Mouse (Mus musculus) heart, adult 18-20 months (tissue): ENCODE data around the gene Itga4. TPM values are rescaled to one million over a fixed set of nuclear protein-coding genes. Genes with fewer than 3 reads are reported as not detected.
A peak's percentile ranks its signal among the peaks of the same experiment; 100 is the strongest.

ENCODE experiments used
- DNase-seq, 2 experiments: peaks; one replicate each; pipeline ENCODE4 v3.0.0; 2021 to 2022; ENCODE audit warnings: mixed read lengths in 1 of 2
- long read RNA-seq, 2 experiments: library from polyadenylated mRNA; stranded (forward); transcript quantifications; one replicate each; pipeline ENCODE4 v2.0.0; 2021
- total RNA-seq, 2 experiments: library from RNA; stranded (reverse); gene quantifications; 2 replicates each; pipeline ENCODE4 v1.2.3; 2021

Gene Itga4
- total RNA-seq: 1 to 10 TPM; 1.7 to 4.5 TPM
- long read RNA-seq, experiment 1: 0 reads
- long read RNA-seq, experiment 2: 0 reads

DNA sequence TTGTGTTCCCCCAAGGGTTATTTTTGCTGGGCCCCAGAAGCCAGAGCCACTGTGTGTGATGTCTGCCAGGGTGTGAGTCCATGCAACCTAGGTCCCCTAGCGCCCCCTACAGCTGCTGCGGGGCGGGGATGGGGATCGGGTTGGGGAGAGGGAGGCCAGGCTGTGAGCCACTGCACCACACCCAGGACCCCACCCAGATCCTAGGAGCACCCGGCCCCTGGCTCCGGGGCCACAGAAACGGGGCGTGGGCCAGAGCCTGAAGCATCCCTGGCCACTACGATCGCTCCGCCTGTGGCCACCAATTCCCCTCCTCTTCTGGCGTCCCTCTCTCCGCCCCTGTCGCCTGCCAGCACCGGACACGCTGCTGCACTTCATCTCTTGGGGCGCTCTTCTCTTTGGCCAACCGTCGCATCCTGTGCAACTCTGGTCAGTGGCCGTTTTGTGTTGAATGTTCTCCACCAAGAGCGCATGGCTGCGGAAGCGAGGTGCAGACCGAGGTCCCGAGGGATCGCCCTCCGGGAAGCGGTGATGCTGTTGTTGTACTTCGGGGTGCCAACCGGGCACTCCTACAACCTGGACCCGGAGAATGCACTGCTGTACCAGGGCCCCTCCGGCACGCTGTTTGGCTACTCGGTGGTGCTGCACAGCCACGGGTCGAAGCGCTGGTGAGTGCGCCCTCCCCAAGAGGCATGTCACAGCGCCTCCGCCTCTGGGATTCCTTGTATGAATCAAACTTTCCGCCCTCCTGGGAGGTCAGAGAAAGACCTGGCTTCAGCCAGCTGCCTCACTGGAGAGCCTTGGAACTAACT lies at the start of gene Itga4:
Gene Itga4, plus strand, starts transcription at position 235 of the 809 bp plus-strand sequence.
- peak; percentile 52 to 75 for DNase-seq

DNA sequence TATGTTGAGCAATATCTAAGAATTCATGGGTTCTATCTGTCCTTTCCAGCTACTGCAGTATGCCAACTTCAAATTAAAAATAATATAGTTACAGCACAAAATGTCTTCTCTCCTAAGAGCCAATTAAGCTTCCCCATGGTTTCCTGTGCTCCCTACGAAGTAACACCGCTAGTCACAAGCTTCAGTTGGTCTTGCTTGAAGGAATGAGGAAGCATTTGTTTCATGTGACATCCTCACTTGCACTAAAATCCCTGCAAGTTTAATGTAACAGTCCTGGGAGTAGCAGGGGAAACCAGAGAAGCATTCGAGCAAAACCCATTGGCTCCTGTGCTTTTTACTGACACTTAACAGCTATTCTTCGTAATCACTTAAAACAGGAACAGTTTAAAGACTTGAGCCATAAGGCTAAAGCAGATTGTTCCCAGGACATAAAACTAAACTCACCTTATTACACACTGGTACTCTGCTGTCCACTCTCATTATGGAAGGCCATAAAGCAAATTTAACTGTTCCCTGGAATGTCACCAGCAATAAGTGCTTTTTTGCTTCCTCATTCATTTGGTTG lies 49.0 kb upstream of the Itga4 start:
- no peak for DNase-seq

GRCm38 (mm10) chr2:79214982-79215381 lies 40.2 kb upstream of the Itga4 start:
- DNase-seq: no peak

GRCm38 (mm10) chr2:79215479-79215878 lies 39.7 kb upstream of the Itga4 start:
- no peak for DNase-seq

- DNase-seq: no peak
Observed at GRCm38 (mm10) chr2:79224714-79225426, 30.4 kb upstream of the Itga4 start.

- DNase-seq: peak; percentile 6 to 17
Observed at GRCm38 (mm10) chr2:79227805-79228241, 27.4 kb upstream of the Itga4 start.

- no peak for DNase-seq
Observed at GRCm38 (mm10) chr2:79231056-79231949, 23.9 kb upstream of the Itga4 start.

DNA sequence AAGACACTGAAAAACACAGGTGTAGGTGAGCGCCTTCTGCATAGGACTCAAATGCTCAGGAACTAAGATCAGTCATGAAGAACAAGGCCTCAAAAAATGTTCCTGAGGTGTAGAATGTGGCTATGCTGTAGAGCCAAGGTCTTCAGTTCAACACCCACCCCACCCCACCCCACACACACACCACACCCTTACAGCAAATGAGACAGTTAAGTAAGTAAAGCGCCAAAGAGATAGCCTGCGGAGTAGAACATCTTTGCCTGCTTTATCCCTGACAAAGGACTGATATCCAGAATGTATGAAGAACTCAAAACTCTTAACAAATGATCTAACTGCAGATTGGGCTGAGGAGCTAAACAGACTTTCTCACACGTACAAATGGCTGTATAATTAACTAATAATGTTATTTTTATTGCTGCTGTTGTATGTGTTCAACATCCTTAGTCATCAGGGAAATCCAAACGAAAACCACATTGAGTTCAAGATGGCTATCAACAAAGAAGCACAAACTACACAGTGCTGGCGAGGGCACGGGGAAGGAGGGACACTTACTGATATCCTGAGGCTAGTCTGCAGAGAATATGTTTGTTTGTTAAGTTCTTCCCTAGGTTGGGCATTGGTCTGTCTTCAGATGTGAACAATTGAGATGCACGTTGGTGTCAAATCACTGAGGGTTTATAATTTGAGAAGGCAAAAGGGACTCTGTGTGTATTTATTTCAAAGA lies 19.3 kb upstream of the Itga4 start:
- DNase-seq: no peak

DNA sequence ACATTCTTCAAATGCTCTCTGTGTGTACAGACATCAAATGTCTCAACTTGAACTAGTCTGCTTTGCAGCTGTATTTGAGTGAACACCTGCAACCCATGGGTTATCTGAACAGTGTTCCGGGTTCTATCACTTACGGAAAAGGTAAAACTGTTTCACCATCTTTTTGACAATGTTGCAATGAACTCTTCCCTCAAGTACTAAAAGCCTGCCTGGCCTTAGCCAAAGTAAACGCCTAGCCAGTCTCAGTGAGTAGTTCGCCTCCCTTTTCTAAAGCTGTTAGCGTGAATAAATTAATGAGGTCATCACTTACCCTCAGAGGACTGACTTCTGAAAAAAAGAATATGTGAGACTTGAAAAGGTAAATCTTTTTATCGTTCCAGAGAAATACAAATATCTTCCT lies 18.0 kb upstream of the Itga4 start:
- no peak for DNase-seq

- no peak for DNase-seq
Observed at GRCm38 (mm10) chr2:79244276-79244675, 10.9 kb upstream of the Itga4 start.

DNA sequence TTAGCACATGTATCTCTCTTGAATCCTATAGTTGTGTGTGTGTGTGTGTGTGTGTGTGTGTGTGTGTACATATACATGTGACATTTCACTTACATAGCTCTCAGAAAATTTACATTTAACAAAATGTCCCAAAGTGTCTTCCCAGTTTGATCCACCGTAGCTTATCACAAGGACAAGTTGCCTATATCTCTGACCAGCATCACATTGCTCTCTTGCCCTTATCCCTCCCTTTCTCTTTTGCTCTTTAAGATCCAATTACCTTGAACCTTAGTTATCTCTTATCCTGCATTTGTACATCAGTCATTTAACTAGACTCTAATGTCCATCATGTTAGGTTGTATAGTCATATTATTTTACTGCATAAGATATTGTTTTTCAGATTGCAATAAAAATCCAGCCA lies 10.5 kb upstream of the Itga4 start:
- no peak for DNase-seq

DNA sequence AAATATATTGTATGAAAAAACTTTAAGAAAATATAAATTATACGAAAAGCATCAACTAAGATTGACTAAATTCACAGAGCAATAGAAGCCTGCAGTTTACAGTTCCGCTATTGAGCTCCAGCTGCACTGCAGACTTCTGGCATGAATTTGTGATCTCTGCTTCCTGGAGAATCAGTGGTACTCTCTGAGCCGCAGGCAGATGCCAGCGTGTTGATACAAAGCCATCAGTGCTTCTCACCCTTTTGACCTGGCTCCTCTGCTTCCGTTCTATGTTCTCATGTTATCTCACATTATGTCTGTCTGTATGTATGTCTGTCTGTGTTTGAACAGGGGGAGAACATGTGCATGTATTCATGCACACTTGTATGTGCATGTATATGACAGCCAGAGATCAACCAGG lies 6.9 kb upstream of the Itga4 start:
- no peak for DNase-seq

DNA sequence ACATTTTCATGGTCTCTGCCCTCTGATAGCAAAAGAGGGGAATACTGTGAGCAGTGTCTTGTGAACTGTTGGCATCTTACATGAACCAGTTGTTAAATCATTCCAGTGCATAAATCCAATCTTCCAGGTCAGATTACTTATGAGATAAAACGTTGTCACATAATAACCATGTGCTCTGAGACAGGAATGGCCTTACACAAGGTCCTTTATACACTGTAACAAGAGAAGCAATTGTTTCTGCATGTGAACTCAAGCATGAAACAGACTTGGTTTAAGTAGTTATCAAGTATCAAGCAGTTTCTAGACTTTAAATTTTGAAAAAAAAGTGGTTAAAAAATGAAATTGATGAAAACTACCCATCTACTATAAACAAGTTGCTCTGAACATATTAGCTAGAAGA lies 4.7 kb upstream of the Itga4 start:
- DNase-seq: no peak

GRCm38 (mm10) chr2:79253754-79254197 lies 1.4 kb upstream of the Itga4 start:
- peak in 1 of 2 experiments; percentile 11 for DNase-seq

GRCm38 (mm10) chr2:79254588-79255191 lies 536 bp upstream of the Itga4 start:
- DNase-seq: peak; percentile 18 to 65

DNA sequence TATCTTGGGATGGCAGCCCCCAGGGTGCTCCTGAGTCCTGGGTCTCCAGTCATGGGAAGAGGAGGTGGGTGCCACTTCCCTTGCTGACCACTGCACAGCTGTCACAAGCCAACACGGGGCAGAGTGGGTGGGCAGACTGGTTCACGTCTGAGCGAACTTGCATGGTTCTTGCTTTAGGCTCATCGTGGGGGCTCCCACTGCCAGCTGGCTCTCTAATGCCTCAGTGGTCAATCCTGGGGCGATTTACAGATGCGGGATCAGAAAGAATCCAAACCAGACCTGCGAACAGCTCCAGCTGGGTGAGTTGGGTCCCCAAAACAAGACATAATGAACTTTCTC lies 744 bp downstream of the Itga4 start:
- DNase-seq: no peak

DNA sequence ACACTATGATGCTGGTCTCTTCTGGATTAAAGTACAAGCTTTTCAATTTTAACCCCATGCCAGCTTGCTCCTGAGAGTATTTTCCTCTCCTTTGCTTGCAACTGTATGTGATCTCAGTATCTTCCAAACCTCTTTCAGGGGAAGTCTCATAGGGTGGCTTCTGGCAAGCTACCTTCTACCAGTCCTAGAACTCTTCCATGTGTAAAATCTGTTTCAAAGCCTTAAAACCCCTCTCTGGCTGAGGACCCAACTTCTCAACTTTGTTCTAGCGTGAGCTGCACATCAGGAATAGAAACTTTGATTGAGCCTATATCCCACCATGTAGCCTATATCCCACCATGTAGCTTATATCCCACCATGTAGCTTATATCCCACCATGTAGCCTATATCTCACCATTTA lies 1.1 kb downstream of the Itga4 start:
- no peak for DNase-seq

GRCm38 (mm10) chr2:79256880-79257279 lies 1.7 kb downstream of the Itga4 start:
- DNase-seq: peak; percentile 5 to 32

DNA sequence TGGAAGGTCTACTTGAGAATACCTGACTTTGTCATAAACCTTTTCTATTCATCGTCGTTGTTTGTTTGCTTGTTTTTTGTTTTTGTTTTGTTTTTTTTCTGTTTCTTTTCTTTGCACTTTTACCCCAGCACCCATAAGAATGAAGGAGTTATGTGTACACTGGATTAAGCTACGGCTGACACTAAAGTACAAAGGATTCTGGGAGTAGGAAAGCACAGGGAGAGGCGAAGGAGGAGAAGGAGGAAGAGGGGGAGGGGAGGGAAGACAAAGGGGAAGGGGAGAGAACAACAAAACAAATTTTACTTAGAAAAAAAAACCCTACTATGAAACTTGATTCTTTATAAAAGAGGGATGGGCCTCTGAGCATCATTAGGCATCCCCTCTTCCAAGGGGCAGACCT lies 2.2 kb downstream of the Itga4 start:
- no peak for DNase-seq

DNA sequence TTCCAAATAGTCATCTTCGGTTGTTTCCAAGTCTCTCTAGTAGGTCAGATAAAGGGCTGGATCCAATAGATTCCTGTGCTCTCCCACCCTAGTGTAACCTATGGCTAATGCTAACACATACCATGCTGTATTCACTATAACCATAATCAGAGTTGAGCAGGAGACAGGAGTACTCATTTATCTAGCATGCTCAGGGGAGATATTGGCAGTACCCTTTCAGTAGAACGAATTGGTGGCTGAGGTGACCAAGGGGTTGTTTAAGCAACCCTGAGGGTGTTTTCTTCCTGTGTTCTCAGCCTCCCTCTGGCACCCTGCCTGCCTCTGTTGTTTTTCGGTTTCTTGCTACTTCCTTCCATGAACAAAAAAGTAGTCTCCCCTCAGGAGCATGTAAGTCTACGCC lies 4.1 kb downstream of the Itga4 start:
- peak; percentile 26 to 41 for DNase-seq

DNA sequence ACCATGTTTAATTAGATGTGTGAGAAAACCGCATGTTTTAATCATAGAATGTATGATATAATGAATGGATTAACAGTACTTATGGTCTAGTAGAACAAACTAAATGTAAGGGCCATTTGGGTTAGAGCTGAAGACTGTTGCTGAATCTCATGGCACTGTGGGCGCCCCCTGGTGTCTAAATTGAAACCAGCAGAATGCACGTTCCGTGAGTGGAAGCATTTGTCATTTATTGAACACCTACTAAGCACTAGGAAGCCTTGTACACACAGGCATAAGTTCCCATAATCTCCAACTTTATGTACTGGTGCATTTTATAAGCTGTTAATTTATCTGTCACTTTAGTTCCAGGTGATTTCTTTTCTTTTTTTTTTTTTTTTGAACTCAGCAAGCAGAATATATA lies 10.4 kb downstream of the Itga4 start:
- DNase-seq: peak; percentile 49 to 82
